Mouse (Mus musculus) gastrocnemius, adult 8-10 months (tissue): Measurements from ENCODE around the gene Aldh3b1. TPM values are rescaled to one million over a fixed set of nuclear protein-coding genes. Genes with fewer than 3 reads are reported as not detected.

Source experiments
- DNase-seq, 2 experiments: peaks; one replicate each; pipeline ENCODE4 v3.0.0; 2022; ENCODE audit warnings: low spot score in 2 of 2
- total RNA-seq, 4 experiments: library from RNA; stranded (reverse); gene quantifications; 2 replicates each; pipeline ENCODE4 v1.2.4; 2022

Gene Aldh3b1
- total RNA-seq, 4 experiments from 2014 or later, result 1.0 to 2.6 (median 1.3) TPM

GRCm38 (mm10) chr19:3884325-3884990, 45.1 kb downstream of the Aldh3b1 start:
- DNase-seq, result no peak

GRCm38 (mm10) chr19:3882214-3882613, 47.4 kb downstream of the Aldh3b1 start:
- DNase-seq, result no peak

- DNase-seq, result no peak
These were observed 49.4 kb downstream of the Aldh3b1 start for GRCm38 (mm10) chr19:3880054-3880848.

GRCm38 (mm10) chr19:3875045-3875444, 54.6 kb downstream of the Aldh3b1 start:
- DNase-seq, result no peak

GRCm38 (mm10) chr19:3872373-3872772, 57.2 kb downstream of the Aldh3b1 start:
- no peak for DNase-seq

GRCm38 (mm10) chr19:3871468-3871867, 58.1 kb downstream of the Aldh3b1 start:
- DNase-seq, result no peak

GRCm38 (mm10) chr19:3868290-3868689, 61.3 kb downstream of the Aldh3b1 start:
- no peak for DNase-seq

GRCm38 (mm10) chr19:3864960-3865359, 64.6 kb downstream of the Aldh3b1 start:
- no peak for DNase-seq

Other genes with a start within 250 kb of the Aldh3b1 start
- 10 to 100 TPM; 18.5 to 23.0 (median 19.6) TPM for gene Lrp5, start 243.2 kb downstream of the Aldh3b1 start, total RNA-seq
- 1 to 10 TPM; 6.4 to 9.8 (median 7.9) TPM for gene 1810055G02Rik, start 221.5 kb downstream of the Aldh3b1 start, total RNA-seq
- 10 to 100 TPM; 15.5 to 21.3 (median 18.6) TPM for gene Kmt5b, start 162.4 kb downstream of the Aldh3b1 start, total RNA-seq
- 1 to 10 TPM in 3 of 4 experiments, under 1 TPM in 1; 0.97 to 1.6 (median 1.2) TPM for gene Chka, start 78.0 kb downstream of the Aldh3b1 start, total RNA-seq
- gene Tcirg1, start 22.7 kb downstream of the Aldh3b1 start, total RNA-seq, result 1 to 10 TPM; 2.2 to 5.1 (median 3.0) TPM
- 100 to 1,000 TPM; 222 to 255 (median 235) TPM for gene Ndufs8, start 17.0 kb downstream of the Aldh3b1 start, total RNA-seq
- 1 to 10 TPM; 3.2 to 4.5 (median 3.5) TPM for gene Unc93b1, start 5.4 kb upstream of the Aldh3b1 start, total RNA-seq
- not detected for gene Aldh3b3, start 28.8 kb upstream of the Aldh3b1 start, total RNA-seq
- under 1 TPM in 3 of 4 experiments, not detected in 1; 0.19 to 0.62 (median 0.52) TPM for gene Aldh3b2, start 42.5 kb upstream of the Aldh3b1 start, total RNA-seq
- 1 to 10 TPM; 1.1 to 1.7 (median 1.5) TPM for gene Acy3, start 56.8 kb upstream of the Aldh3b1 start, total RNA-seq
- under 1 TPM in 1 of 4 experiments, not detected in 3; 0.16 TPM for gene Tbx10, start 62.9 kb upstream of the Aldh3b1 start, total RNA-seq
- 10 to 100 TPM; 19.0 to 24.8 (median 22.8) TPM for gene Nudt8, start 70.8 kb upstream of the Aldh3b1 start, total RNA-seq
- gene Gm49405, start 70.8 kb upstream of the Aldh3b1 start, total RNA-seq, result under 1 TPM; 0.12 to 0.39 (median 0.15) TPM
- 1 to 10 TPM in 1 of 4 experiments, under 1 TPM in 3; 0.36 to 1.2 (median 0.73) TPM for gene Doc2g, start 73.5 kb upstream of the Aldh3b1 start, total RNA-seq
- gene Ndufv1, start 83.0 kb upstream of the Aldh3b1 start, total RNA-seq, result 100 to 1,000 TPM; 435 to 477 (median 462) TPM
- gene Gstp1, start 108.2 kb upstream of the Aldh3b1 start, total RNA-seq, result 100 to 1,000 TPM; 411 to 453 (median 419) TPM
- gene Gstp2, start 116.2 kb upstream of the Aldh3b1 start, total RNA-seq, result 100 to 1,000 TPM; 240 to 258 (median 250) TPM
- gene Gstp3, start 129.8 kb upstream of the Aldh3b1 start, total RNA-seq, result not detected
- gene Cabp2, start 151.8 kb upstream of the Aldh3b1 start, total RNA-seq, result not detected
- 10 to 100 TPM; 14.0 to 20.3 (median 18.0) TPM for gene Cdk2ap2, start 167.4 kb upstream of the Aldh3b1 start, total RNA-seq
- 1 to 10 TPM; 1.1 to 3.3 (median 2.4) TPM for gene Pitpnm1, start 170.2 kb upstream of the Aldh3b1 start, total RNA-seq
- gene Aip, start 196.1 kb upstream of the Aldh3b1 start, total RNA-seq, result 10 to 100 TPM; 85.7 to 96.3 (median 90.3) TPM
- gene Gpr152, start 210.0 kb upstream of the Aldh3b1 start, total RNA-seq, result not detected
- gene Cabp4, start 214.2 kb upstream of the Aldh3b1 start, total RNA-seq, result not detected
- 10 to 100 TPM; 10.4 to 13.2 (median 11.6) TPM for gene Coro1b, start 218.8 kb upstream of the Aldh3b1 start, total RNA-seq
- under 1 TPM in 2 of 4 experiments, not detected in 2; 0.27 to 0.38 TPM for gene Ptprcap, start 223.8 kb upstream of the Aldh3b1 start, total RNA-seq
- 10 to 100 TPM; 18.6 to 28.4 (median 25.7) TPM for gene Rps6kb2, start 233.5 kb upstream of the Aldh3b1 start, total RNA-seq
- 10 to 100 TPM; 23.8 to 33.0 (median 24.9) TPM for gene Carns1, start 245.7 kb upstream of the Aldh3b1 start, total RNA-seq